Mouse (Mus musculus): ENCODE results near the gene Kif23. TPM values are rescaled to one million over a fixed set of nuclear protein-coding genes. Genes with fewer than 3 reads are reported as not detected.

Gene Kif23
- polyA plus RNA-seq, 1 experiment from 2014 or later, result 104 TPM

- Histone ChIP-seq H3K27ac (no peak overlapping the region), H3K4me3 (replicated peaks) (no peak overlapping the region), H3K9ac (no peak overlapping the region), H3K4me1 (peaks cover 18% of the 10 kb centered on the region), H3K27me3 (no peaks in the 10 kb centered on the region), H3K36me3 (replicated peaks) (peaks cover 27% of the 10 kb centered on the region), H3K4me2 (no peak overlapping the region), H3K9me3 (no peaks in the 10 kb centered on the region)
- 48% methylated on average over 20 of the region's 20 CpGs for WGBS
- no peak for ATAC-seq (ENCODE audit: low FRiP score)
Observed at GRCm38 (mm10) chr9:61910526-61911256, 35.9 kb downstream of the Kif23 start.

DNA sequence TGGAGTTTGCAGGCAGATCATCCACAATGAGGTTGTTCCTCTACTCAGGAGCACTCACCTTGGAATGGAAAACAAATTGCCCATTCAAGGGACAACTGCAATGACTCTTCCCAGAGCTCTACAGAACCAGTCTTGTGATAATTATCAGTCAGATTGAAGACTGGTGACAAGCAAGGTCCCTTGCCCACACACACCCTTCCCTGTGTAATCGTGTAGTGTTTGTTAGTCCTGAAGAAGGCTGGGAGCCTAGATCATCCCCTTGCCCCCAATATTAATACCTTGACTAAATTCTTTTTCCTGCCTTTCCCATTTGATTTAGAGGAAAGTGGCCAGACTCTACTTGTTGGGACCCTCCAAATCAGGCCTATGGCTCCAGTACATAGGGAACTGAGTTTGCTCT, 36.9 kb downstream of the Kif23 start:
- Histone ChIP-seq H3K4me1 (peaks cover 18% of the 10 kb centered on the region), H3K36me3 (replicated peaks) (peaks cover 27% of the 10 kb centered on the region), H3K27ac (no peak overlapping the region), H3K9me3 (no peaks in the 10 kb centered on the region), H3K4me3 (replicated peaks) (no peak overlapping the region), H3K27me3 (no peaks in the 10 kb centered on the region), H3K4me2 (no peak overlapping the region), H3K9ac (no peak overlapping the region)
- WGBS, result 90% methylated on average over 1 of the region's 1 CpGs
- ATAC-seq (ENCODE audit: low FRiP score), result no peak

GRCm38 (mm10) chr9:61908832-61909407, 37.7 kb downstream of the Kif23 start:
- WGBS, result 90% methylated on average over 11 of the region's 11 CpGs
- Histone ChIP-seq H3K27me3 (no peaks in the 10 kb centered on the region), H3K9ac (no peak overlapping the region), H3K27ac (no peak overlapping the region), H3K4me3 (replicated peaks) (no peak overlapping the region), H3K36me3 (replicated peaks) (peaks cover 27% of the 10 kb centered on the region), H3K4me2 (no peak overlapping the region), H3K4me1 (peaks cover 18% of the 10 kb centered on the region), H3K9me3 (no peaks in the 10 kb centered on the region)
- ATAC-seq (ENCODE audit: low FRiP score), result no peak

DNA sequence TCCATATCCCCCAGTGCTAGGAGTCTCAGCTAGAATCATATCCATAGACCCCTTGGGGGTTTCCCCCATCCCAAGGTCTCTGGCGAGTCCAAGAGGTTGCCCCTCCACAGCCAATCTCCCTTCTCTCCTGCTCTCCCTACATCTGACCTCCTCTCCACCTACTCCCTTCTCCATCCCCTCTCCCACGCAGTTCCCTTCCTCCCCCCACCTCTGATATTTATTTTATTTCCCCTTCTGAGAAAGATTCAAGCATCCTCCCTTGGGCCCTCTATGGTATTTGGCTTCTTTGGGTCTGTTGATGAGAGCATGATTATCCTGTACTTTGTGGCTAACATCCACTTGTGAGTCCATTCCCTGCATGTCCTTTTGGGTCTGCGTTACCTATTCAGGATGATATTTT, 38.2 kb downstream of the Kif23 start:
- H3K4me1 ChIP-seq, result peaks cover 14% of the 10 kb centered on the region
- H3K9me3 ChIP-seq, result no peaks in the 10 kb centered on the region
- 87% methylated on average over 3 of the region's 3 CpGs for WGBS

DNA sequence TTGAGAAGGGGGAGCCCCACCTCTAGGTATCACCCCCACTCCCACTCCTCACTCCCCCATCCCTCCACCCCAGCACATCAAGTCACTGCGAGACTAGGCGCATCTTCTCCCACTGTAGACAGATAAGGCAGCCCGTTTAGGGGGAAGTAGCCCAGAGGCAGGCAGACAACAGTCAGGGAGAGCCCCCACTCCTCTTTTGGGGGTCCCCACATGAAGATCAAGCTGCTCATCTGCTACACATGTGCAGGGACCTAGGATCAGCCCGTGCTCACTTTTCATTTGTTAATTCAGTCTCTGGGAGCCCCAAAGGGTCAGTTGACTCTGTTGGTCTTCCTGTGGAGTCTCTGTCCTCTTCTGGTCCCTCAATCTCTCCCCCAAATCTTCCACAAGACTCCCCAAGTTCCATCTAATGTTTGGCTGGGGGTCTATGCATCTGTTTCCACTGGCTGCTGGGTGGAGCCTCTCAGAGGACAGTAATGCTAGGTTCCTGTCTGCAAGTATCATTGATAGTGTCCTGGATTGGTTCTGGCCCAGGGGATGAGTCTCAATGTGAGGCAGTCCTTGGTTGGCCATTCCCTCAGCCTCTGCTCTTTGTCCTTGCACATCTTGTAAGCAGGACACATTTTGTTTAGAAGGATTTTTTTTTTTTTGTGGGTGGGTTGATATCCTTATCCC, 38.8 kb downstream of the Kif23 start:
- peaks cover 22% of the 10 kb centered on the region for H3K36me3 ChIP-seq (replicated peaks)
- WGBS, result 92% methylated on average over 4 of the region's 4 CpGs
- no peaks in the 10 kb centered on the region for H3K27me3 ChIP-seq
- H3K4me1 ChIP-seq, result peaks cover 8% of the 10 kb centered on the region
- no peak overlapping the region for H3K4me3 ChIP-seq (replicated peaks)
- no peak for ATAC-seq (ENCODE audit: low FRiP score)
- H3K4me2 ChIP-seq, result no peak overlapping the region
- no peak overlapping the region for H3K27ac ChIP-seq
- no peaks in the 10 kb centered on the region for H3K9me3 ChIP-seq
- no peak overlapping the region for H3K9ac ChIP-seq

More for the DNA sequence above, 38.2 kb downstream of the Kif23 start:
- Histone ChIP-seq H3K27ac (no peak overlapping the region), H3K4me3 (replicated peaks) (no peak overlapping the region), H3K9ac (no peak overlapping the region), H3K36me3 (replicated peaks) (peaks cover 27% of the 10 kb centered on the region), H3K4me2 (no peak overlapping the region), H3K27me3 (no peaks in the 10 kb centered on the region)
- ATAC-seq (ENCODE audit: low FRiP score), result no peak

DNA sequence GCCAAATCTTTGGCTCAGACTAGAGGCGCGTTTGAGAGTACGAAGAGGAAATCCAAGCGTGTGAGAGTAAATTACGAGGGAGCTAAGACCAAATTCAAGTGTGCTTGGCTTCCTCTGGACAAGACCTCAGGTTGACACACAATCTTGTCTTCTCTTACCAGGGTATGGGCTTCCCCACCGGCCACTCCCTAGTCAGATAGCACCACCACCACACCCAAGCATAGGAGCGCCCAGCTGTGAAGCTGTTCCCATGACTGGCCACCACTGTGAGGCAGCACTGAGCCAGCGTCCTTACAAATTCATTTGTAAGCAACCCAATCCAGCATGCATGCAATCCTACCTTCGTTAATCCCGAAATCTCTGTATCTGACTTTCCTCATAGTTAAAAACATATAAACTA, 39.7 kb downstream of the Kif23 start:
- Histone ChIP-seq H3K36me3 (replicated peaks) (peaks cover 14% of the 10 kb centered on the region), H3K9ac (no peak overlapping the region), H3K4me3 (replicated peaks) (no peak overlapping the region), H3K27ac (no peak overlapping the region), H3K27me3 (0 out of 2 replicates have a peak, but pooled peaks cover 2% of the 10 kb centered on the region), H3K4me2 (no peak overlapping the region), H3K9me3 (no peaks in the 10 kb centered on the region), H3K4me1 (peaks cover 7% of the 10 kb centered on the region)
- 66% methylated on average over 10 of the region's 10 CpGs for WGBS
- no peak for ATAC-seq (ENCODE audit: low FRiP score)

- no peak for ATAC-seq (ENCODE audit: low FRiP score)
- Histone ChIP-seq H3K4me3 (replicated peaks) (no peak overlapping the region), H3K9ac (no peak overlapping the region), H3K4me2 (no peak overlapping the region), H3K27me3 (peaks cover 9% of the 10 kb centered on the region; the same call in 1 of the 2 replicates), H3K27ac (no peak overlapping the region), H3K4me1 (peaks cover 13% of the 10 kb centered on the region), H3K36me3 (replicated peaks) (0 out of 2 replicates have a peak, but pooled peaks cover 1% of the 10 kb centered on the region), H3K9me3 (no peaks in the 10 kb centered on the region)
- WGBS, result 74% methylated on average over 5 of the region's 5 CpGs
Observed at GRCm38 (mm10) chr9:61905576-61905975, 41.0 kb downstream of the Kif23 start.

DNA sequence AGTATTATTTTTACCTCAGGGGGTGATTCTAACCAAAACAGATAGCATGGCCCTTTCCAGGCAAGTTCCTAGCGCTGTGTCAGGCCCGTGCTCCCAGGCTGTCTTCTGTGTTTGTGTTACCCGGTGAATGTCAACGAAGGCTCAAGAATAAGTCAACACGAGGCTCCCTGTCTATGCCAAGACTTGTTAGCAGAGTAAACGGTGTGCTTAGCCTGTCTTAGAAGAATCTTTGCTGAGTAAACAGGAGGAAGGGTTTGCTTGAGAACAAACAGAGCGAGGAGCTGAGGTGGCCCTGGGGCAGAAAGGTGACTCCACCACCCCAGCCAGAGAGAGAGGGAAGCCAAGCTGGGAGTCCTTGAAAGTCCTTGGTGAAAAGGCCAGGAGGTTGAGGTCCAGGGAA, 42.4 kb downstream of the Kif23 start:
- no peaks in the 10 kb centered on the region for H3K36me3 ChIP-seq (replicated peaks)
- H3K4me1 ChIP-seq, result peaks cover 18% of the 10 kb centered on the region
- no peak overlapping the region for H3K4me2 ChIP-seq
- H3K9me3 ChIP-seq, result no peaks in the 10 kb centered on the region
- H3K9ac ChIP-seq, result no peak overlapping the region
- H3K27me3 ChIP-seq, result peaks cover 19% of the 10 kb centered on the region; the same call in 1 of the 2 replicates
- H3K27ac ChIP-seq, result no peak overlapping the region
- ATAC-seq (ENCODE audit: low FRiP score), result no peak
- WGBS, result 71% methylated on average over 7 of the region's 7 CpGs
- no peak overlapping the region for H3K4me3 ChIP-seq (replicated peaks)

DNA sequence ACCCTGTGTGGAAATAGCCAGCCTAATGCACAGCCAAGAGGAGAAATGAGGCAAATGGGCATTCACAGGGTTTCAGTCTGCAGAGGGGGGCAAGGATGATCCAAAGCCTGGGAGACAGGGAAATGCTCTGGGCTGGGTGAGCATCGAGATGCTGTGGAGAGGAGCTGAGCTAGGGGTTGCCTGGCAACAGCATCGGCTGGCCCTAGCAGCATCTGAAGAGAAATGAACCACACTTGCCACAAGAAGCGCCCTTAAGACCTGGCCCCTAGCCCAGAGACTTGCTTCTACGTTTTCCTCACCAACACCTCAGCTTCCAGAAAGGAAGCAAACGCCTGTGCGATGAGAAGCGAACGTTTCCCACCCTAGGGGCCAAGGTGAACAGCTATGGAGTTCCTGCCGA, 44.1 kb downstream of the Kif23 start:
- H3K4me1 ChIP-seq, result peaks cover 18% of the 10 kb centered on the region
- H3K27ac ChIP-seq, result no peak overlapping the region
- no peak overlapping the region for H3K9ac ChIP-seq
- peaks cover 26% of the 10 kb centered on the region; the same call in 1 of the 2 replicates for H3K27me3 ChIP-seq
- WGBS, result 60% methylated on average over 9 of the region's 9 CpGs
- no peak overlapping the region for H3K4me2 ChIP-seq
- no peak for ATAC-seq (ENCODE audit: low FRiP score)
- H3K4me3 ChIP-seq (replicated peaks), result no peak overlapping the region
- no peaks in the 10 kb centered on the region for H3K36me3 ChIP-seq (replicated peaks)
- no peaks in the 10 kb centered on the region for H3K9me3 ChIP-seq

DNA sequence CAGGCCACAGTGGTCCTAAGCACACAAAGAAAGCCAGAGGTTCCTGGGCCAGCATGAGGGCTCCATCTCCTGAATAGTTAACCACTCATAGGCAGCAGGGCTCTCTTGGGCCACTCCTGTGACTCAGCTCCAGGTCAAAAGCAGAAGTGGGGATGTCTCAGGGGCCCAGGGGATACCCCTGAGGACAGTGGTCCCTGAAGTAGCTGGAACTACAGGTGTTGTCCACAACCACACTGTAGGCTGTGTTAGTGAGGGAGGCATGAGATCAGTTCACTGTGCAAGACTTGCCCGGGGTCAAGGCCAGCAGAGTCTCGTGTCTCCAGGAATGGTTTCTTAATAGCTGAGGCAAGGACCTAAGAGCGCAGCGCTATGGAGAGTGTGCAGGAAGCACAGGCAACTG, 45.0 kb downstream of the Kif23 start:
- 80% methylated on average over 4 of the region's 4 CpGs for WGBS
- no peaks in the 10 kb centered on the region for H3K9me3 ChIP-seq

DNA sequence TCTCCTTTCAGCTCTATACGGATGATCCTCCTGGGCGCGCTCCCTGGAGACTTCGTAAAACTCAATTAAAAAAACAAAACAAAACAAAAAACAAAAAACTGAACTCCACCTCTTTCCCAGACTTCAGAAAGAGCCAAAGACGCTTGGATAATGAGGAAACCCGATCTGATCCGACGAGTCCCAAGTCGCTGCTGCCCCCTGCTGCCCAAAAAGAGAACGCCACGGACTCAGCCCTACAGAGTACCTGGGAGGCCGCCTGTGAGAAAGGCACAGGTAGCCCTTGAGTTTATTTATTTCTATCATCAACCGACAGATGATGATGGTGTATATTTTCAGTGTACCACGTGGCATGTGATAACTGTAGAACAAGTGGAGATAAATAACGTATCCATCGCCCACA, 46.8 kb downstream of the Kif23 start:
- 5% methylated on average over 16 of the region's 16 CpGs for WGBS
- Histone ChIP-seq H3K36me3 (replicated peaks) (no peaks in the 10 kb centered on the region), H3K4me1 (peaks cover 18% of the 10 kb centered on the region), H3K4me3 (replicated peaks) (no peak overlapping the region), H3K27ac (no peak overlapping the region), H3K4me2 (peak overlapping the region; percentile 44), H3K9ac (peak overlapping the region; percentile 22; the same call in 1 of the 2 replicates), H3K27me3 (peaks cover 47% of the 10 kb centered on the region), H3K9me3 (no peaks in the 10 kb centered on the region)
- ATAC-seq (ENCODE audit: low FRiP score), result peak; percentile 51; the same call in 1 of the 2 replicates

More for the DNA sequence above, 45.0 kb downstream of the Kif23 start:
- H3K4me2 ChIP-seq, result no peak overlapping the region
- H3K9ac ChIP-seq, result no peak overlapping the region
- no peak overlapping the region for H3K4me3 ChIP-seq (replicated peaks)
- H3K36me3 ChIP-seq (replicated peaks), result no peaks in the 10 kb centered on the region
- ATAC-seq (ENCODE audit: low FRiP score), result no peak
- peaks cover 18% of the 10 kb centered on the region for H3K4me1 ChIP-seq
- H3K27me3 ChIP-seq, result peaks cover 31% of the 10 kb centered on the region
- H3K27ac ChIP-seq, result no peak overlapping the region

- Histone ChIP-seq H3K4me1 (peaks cover 18% of the 10 kb centered on the region), H3K9ac (no peak overlapping the region), H3K4me2 (no peak overlapping the region), H3K4me3 (replicated peaks) (no peak overlapping the region), H3K27me3 (peaks cover 48% of the 10 kb centered on the region), H3K27ac (no peak overlapping the region), H3K36me3 (replicated peaks) (no peaks in the 10 kb centered on the region), H3K9me3 (no peaks in the 10 kb centered on the region)
- ATAC-seq (ENCODE audit: low FRiP score), result peak; percentile 66
- WGBS, result 0% methylated on average over 7 of the region's 8 CpGs
Observed at GRCm38 (mm10) chr9:61898401-61898800, 48.2 kb downstream of the Kif23 start.

All from forebrain, embryonic 12.5 days (tissue).